Mouse (Mus musculus) testis, adult 2 months (tissue): Measurements from ENCODE around the gene Ppp1r12c.

Source experiments
- CTCF ChIP-seq: fragments of 200-500 bp; IDR thresholded peaks from 2 replicates; pipeline ENCODE4 v1.5.1; 2012; ENCODE audit warnings: low read depth, mild to moderate bottlenecking, inconsistent platforms, low read length, moderate library complexity; ENCODE audit not compliant: control insufficient read depth, insufficient read depth, insufficient replicate concordance
- POLR2A ChIP-seq: fragments of 200-500 bp; IDR thresholded peaks from 2 replicates; pipeline ENCODE4 v1.6.1; 2012; ENCODE audit warnings: low read depth, mild to moderate bottlenecking, inconsistent platforms, low read length, moderate library complexity; ENCODE audit not compliant: control insufficient read depth

DNA sequence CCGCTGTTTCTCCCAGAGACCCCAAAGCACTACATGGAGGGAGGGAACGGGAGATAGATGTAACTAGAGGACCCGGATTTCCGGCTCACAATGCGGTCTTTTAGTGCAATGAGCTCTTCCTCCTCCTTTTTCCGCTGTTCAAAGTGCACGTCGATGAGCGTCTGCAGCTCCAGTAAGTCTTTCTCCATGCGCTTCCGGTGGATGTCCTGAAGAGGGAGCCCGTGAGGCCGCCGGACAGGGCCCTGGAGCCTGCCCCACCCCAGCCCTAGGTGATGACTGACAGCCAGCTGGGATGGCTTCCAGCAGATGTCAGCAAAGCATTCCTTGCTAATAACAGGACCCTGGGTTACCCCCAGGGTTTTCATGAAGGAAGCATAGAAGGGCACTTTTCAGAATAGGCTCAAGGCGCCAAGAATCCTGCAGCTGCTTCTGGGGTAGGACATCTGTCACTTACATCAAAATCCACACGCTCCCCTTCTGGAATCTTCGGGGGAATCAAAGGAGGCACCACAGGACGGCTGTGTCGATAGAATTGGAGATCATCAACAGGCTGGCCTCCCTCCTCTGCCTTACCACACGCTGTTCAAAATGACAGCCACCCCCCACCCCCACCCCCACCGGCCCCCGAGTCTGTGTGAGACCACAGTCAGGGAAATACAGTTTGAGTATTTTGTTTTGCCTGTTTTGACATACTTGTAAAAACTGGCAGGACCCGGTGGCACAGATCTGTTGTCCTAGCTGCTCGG lies 8.6 kb upstream of the Ppp1r12c start:
- TF ChIP-seq POLR2A (no peak), CTCF (peak; percentile 70)
